Mouse (Mus musculus) cortical plate, adult 2 months (tissue): ENCODE data around the gene Alox15.

Source experiments
- CTCF ChIP-seq: fragments of 200-500 bp; IDR thresholded peaks from 2 replicates; pipeline ENCODE4 v1.5.1; 2011; ENCODE audit warnings: mild to moderate bottlenecking, control low read depth, low read length; ENCODE audit not compliant: insufficient read depth; ENCODE audit errors: extremely low read depth
- POLR2A ChIP-seq: fragments of 200-500 bp; IDR thresholded peaks from 2 replicates; pipeline ENCODE4 v1.6.1; 2011; ENCODE audit warnings: mild to moderate bottlenecking, low read length, control low read depth; ENCODE audit not compliant: insufficient read depth; ENCODE audit errors: extremely low read depth

DNA sequence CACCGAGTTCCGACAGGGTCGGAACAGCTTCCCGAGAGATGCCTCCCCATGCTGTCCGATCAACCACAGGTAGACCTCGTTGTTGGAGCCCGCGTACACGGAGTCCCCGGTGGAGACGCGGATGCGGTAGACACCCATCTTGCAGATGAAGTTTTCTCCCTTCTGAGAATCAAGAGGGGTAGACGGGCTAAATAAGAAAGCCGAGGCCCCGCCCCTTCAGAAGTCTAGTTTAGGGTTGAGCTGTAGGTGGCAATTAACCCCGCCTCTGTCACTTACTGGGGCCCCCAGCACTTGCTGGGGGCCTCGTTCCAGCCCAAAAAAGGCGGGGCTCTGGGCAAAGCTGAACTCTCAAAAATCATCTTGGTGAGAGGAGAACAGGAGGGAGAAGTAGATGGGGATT lies at the start of gene Alox15:
- TF ChIP-seq CTCF (no peak), POLR2A (no peak)
